Mouse (Mus musculus) testis, adult 2 months (tissue): ENCODE data around the gene Rap1gap. TPM values are rescaled to one million over a fixed set of nuclear protein-coding genes. Genes with fewer than 3 reads are reported as not detected.

Source experiments
- H3K27ac ChIP-seq: fragments of 200-500 bp; 2 replicates; pipeline ENCODE4 v1.5.1; 2012; ENCODE audit warnings: low read depth, low read length; ENCODE audit not compliant: control insufficient read depth, insufficient read depth
- H3K27me3 ChIP-seq: fragments of 200-500 bp; 2 replicates; pipeline ENCODE4 v1.6.1; 2012; ENCODE audit warnings: mild to moderate bottlenecking, low read length, moderate library complexity; ENCODE audit not compliant: control insufficient read depth, insufficient read depth
- H3K36me3 ChIP-seq: fragments of 200-500 bp; 2 replicates; pipeline ENCODE4 v1.6.1; 2012; ENCODE audit warnings: mild to moderate bottlenecking, low read length; ENCODE audit not compliant: control insufficient read depth, insufficient read depth
- H3K4me1 ChIP-seq: fragments of 200-500 bp; 2 replicates; pipeline ENCODE4 v1.6.1; 2012; ENCODE audit warnings: low read length; ENCODE audit not compliant: control insufficient read depth, insufficient read depth
- H3K4me3 ChIP-seq: fragments of 200-500 bp; 2 replicates; pipeline ENCODE4 v1.5.1; 2012; ENCODE audit warnings: low read depth, mild to moderate bottlenecking, low read length, moderate library complexity, mixed read lengths; ENCODE audit not compliant: control insufficient read depth
- CTCF ChIP-seq: fragments of 200-500 bp; IDR thresholded peaks from 2 replicates; pipeline ENCODE4 v1.5.1; 2012; ENCODE audit warnings: low read depth, mild to moderate bottlenecking, inconsistent platforms, low read length, moderate library complexity; ENCODE audit not compliant: control insufficient read depth, insufficient read depth, insufficient replicate concordance
- POLR2A ChIP-seq: fragments of 200-500 bp; IDR thresholded peaks from 2 replicates; pipeline ENCODE4 v1.6.1; 2012; ENCODE audit warnings: low read depth, mild to moderate bottlenecking, inconsistent platforms, low read length, moderate library complexity; ENCODE audit not compliant: control insufficient read depth
- polyA plus RNA-seq: library from polyadenylated mRNA; depleted of rRNA; stranded (reverse); fragments of >200 nt; gene quantifications from 2 replicates; pipeline ENCODE4 v1.2.3, GENCODE M21; 2012

Rap1gap gene
- polyA plus RNA-seq, 1 experiment, result 20.8 TPM

DNA sequence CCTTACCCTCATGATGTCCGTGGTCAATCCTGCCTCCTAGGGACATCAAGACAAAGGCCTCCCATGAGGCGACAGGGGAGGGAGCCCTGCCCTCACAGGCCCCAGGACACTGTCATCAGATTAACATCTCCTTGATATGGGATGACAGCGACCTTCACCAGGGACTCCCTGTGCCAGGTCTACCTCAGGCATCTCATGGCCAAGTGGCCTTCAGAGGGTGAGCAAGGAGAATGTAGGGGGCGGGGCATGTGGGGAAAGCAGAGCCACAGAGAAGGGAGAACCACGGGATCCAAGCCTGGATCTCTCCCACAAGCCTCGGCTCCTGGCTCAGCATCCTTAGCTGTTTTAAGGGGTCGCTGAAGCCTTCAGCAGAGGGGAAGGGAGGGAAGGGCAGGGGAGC is 79.3 kb downstream of the Rap1gap start:
- Histone ChIP-seq H3K4me1 (0 out of 2 replicates have a peak, but pooled peaks cover 2% of the 10 kb centered on the region), H3K36me3 (no peaks in the 10 kb centered on the region), H3K27ac (no peak overlapping the region), H3K27me3 (no peaks in the 10 kb centered on the region), H3K4me3 (no peak overlapping the region)
- TF ChIP-seq POLR2A (no peak), CTCF (no peak)

DNA sequence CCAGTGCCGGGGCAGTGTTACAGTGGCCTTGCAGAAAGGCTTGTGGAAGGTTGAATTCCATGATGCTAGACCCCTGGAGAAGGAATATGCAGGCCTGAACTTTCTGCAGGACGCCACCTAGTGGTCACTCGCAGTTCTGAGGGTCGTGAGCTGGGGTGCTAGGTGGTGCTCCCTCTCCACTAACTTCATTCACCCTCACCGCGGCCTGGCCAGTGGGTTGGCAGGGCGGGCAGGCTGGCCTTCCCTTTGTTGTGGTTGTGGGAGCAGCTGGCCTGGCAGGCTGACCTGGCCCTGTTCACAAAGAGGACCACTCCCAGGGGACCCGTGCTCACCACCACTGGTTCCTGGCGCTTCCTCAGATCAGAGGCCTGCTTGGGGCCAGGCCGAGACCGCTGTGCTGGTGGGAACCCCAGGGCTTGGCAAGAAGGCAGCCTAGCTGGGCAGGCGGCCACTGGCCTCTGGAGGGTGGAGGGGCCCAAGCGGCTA is 80.0 kb downstream of the Rap1gap start:
- H3K4me3 ChIP-seq, result no peak overlapping the region
- H3K4me1 ChIP-seq, result 0 out of 2 replicates have a peak, but pooled peaks cover 2% of the 10 kb centered on the region
- H3K27me3 ChIP-seq, result no peaks in the 10 kb centered on the region
- TF ChIP-seq CTCF (peak; percentile 74), POLR2A (no peak)
- no peak overlapping the region for H3K27ac ChIP-seq
- H3K36me3 ChIP-seq, result no peaks in the 10 kb centered on the region

DNA sequence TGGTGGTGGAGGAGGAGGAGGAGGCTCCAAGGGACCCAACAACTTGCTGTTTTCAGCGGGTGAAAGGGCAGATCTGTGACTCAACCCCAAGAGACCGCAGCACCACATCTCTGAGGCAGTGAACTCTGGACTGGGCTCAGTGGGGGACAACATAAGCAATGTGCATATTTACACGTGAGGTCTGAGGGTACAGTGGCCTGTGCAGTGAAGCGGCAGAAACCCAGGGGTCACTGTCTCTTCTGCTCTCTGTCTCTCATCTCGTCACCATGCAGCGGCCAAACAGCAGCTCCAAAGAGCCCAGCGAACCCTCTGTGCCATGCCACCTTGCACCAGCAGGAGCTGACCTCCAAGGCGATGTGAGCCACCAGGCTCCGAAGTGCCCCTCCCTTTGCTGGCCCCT is 82.6 kb downstream of the Rap1gap start:
- 0 out of 2 replicates have a peak, but pooled peaks cover 2% of the 10 kb centered on the region for H3K4me1 ChIP-seq
- no peak overlapping the region for H3K4me3 ChIP-seq
- no peak overlapping the region for H3K27ac ChIP-seq
- TF ChIP-seq CTCF (no peak), POLR2A (no peak)
- no peaks in the 10 kb centered on the region for H3K27me3 ChIP-seq
- no peaks in the 10 kb centered on the region for H3K36me3 ChIP-seq

DNA sequence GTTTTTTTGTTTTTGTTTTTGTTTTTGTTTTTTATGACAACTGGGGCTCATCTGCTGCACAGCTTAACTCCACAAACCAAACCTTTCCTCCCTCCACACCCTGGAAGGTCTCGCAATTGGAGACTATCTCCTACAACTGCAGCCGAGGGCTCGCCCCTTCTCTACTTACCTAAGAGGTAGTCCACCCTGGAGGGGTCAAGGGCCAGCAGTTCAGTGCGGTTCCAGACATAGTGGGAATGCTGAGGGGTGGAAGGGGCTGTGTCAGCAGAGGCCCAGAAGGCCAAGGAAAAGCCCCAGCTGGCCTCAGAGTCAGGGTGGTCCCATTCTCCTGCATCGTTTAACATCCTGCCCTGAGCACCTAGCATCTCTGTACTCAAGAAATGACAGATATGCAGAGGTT is 83.1 kb downstream of the Rap1gap start:
- Histone ChIP-seq H3K4me1 (0 out of 2 replicates have a peak, but pooled peaks cover 2% of the 10 kb centered on the region), H3K4me3 (peak overlapping the region; percentile 18), H3K36me3 (no peaks in the 10 kb centered on the region), H3K27me3 (no peaks in the 10 kb centered on the region), H3K27ac (no peak overlapping the region)
- TF ChIP-seq CTCF, result no peak
- TF ChIP-seq POLR2A, result no peak

DNA sequence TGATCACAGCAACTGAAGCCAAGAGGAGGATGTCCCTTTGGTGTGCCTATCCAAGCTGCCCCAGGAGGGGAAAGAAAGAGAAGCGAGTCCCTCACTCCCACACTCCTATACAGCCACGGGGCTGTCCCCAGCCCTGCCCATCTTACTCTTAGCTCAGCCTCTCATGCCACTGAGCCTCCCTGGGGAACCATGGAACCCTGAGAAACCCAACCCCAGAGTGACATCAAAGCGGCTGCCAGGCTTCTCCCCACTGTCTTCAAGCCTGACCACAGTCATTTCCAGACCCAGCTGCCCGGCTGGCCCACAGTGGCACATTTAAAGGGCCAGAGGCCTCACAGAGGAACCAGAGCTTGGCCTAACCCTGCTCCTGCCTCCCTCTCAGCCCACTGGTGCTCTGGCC is 84.2 kb downstream of the Rap1gap start:
- H3K27me3 ChIP-seq, result no peaks in the 10 kb centered on the region
- H3K4me3 ChIP-seq, result no peak overlapping the region
- 0 out of 2 replicates have a peak, but pooled peaks cover 2% of the 10 kb centered on the region for H3K4me1 ChIP-seq
- H3K27ac ChIP-seq, result no peak overlapping the region
- no peaks in the 10 kb centered on the region for H3K36me3 ChIP-seq
- TF ChIP-seq POLR2A, result no peak
- no peak for TF ChIP-seq CTCF

DNA sequence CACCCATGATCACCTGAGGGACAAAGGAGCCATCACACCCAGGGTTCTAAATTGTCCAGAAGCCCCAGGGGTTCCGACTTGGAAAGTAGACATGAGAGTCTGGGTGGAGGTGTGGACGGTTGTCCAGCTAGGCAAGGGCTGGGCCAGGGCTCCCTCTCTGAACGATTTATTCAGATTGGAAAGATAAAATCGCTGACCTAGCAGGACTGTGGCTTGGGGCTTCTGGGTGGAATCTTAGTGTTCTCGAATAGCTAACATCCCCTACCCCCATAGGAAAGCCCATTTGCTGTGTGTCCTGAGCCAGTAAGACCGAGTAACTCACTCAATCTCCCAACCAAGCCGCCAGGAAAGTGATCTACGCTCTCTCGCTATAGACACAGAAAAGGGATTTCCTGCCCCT is 85.2 kb downstream of the Rap1gap start:
- no peaks in the 10 kb centered on the region for H3K27me3 ChIP-seq
- TF ChIP-seq CTCF, result no peak
- no peak for TF ChIP-seq POLR2A
- H3K36me3 ChIP-seq, result no peaks in the 10 kb centered on the region
- H3K4me3 ChIP-seq, result no peak overlapping the region
- H3K27ac ChIP-seq, result no peak overlapping the region
- 0 out of 2 replicates have a peak, but pooled peaks cover under 1% of the 10 kb centered on the region for H3K4me1 ChIP-seq

DNA sequence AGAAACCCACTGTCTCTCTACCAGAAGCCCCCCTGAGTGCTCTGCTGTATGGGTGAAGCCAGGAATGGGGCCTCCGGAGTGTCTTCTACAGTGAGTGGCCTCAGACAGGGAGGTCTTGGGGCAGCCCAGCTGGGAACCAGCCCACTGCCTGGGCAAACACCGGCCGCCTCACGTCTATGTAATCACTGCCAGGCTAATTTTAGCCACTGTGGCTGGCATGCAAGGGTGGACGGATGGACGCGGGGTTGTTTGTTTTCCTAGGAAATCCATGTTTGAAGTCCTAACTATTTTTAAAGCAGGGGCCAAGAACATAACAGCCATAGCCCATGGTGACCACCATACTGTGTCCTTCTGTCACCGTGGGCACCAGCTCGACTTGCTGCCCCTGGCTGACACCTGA is 85.6 kb downstream of the Rap1gap start:
- no peak for TF ChIP-seq CTCF
- TF ChIP-seq POLR2A, result no peak
- Histone ChIP-seq H3K4me3 (no peak overlapping the region), H3K27ac (no peak overlapping the region), H3K36me3 (no peaks in the 10 kb centered on the region), H3K4me1 (no peaks in the 10 kb centered on the region), H3K27me3 (no peaks in the 10 kb centered on the region)

DNA sequence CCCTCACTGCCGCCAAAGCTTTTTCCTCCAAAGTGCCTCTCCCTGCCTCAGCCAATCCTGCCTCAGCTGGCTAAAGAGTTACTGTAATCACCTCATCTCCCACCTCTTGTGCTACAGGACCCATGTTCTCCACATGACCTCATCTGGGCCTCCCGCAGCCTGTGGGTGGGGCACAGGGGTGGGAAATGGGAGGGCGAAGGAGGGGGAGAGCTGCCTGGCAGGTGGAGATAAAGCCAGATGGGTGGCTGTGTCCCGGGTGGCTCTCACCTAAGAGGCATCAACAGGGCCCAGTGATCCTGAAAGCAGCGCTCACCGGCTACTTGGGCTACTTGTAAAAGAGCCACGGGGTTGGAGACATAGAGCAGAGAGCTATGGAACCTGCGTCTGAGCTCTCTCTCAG is 86.8 kb downstream of the Rap1gap start:
- Histone ChIP-seq H3K36me3 (no peaks in the 10 kb centered on the region), H3K27ac (no peak overlapping the region)

More for the DNA sequence above, 86.8 kb downstream of the Rap1gap start:
- Histone ChIP-seq H3K27me3 (no peaks in the 10 kb centered on the region), H3K4me1 (no peaks in the 10 kb centered on the region), H3K4me3 (no peak overlapping the region)
- TF ChIP-seq CTCF (no peak), POLR2A (no peak)
